Mouse (Mus musculus): ENCODE measurements at regions not wholly inside any gene's neighbourhood (a gene's known extent, or its start where the extent isn't known, plus 50 kb on each side); places are given as distances from the start of the nearest gene placed in this dataset.
"Not testable (repeated sequence)": the region's sequence is repeated elsewhere in the genome, so short reads cannot be mapped to it uniquely, and the experiment has no call there.

- ChIA-PET CTCF (interaction anchor here (0.6 to 1.7 kb wide), 26 partner anchors 9 to 1349 kb away, joined by 3 to 11 read pairs (median 4); no protein-coding TSS in a partner anchor), POLR2A (interaction anchor here in 2 of 4 experiments (0.6 to 0.7 kb wide), 2 partner anchors 15 to 109 kb away, joined by 3 to 5 read pairs; no protein-coding TSS in a partner anchor)
These were observed 146.7 kb upstream of the Trpc7 start for GRCm38 (mm10) chr13:57042514-57042913.

- ChIA-PET CTCF (no interaction called here), POLR2A (no interaction called here)
These were observed 137.1 kb upstream of the Trpc7 start for GRCm38 (mm10) chr13:57032871-57033270.

GRCm38 (mm10) chr13:57017553-57018341, 122.0 kb upstream of the Trpc7 start:
- ChIA-PET POLR2A (interaction anchor here in 3 of 4 experiments (0.7 to 1.4 kb wide), 7 partner anchors 15 to 1269 kb away, joined by 3 to 9 read pairs (median 4); no protein-coding TSS in a partner anchor), CTCF (interaction anchor here in 3 of 4 experiments (0.7 to 1.9 kb wide), 5 partner anchors 25 to 261 kb away, joined by 3 to 5 read pairs (median 4); no protein-coding TSS in a partner anchor)

- CTCF ChIA-PET: interaction anchor here in 1 of 4 experiments (1.0 kb wide), 1 partner anchor 258 kb away, joined by 3 read pairs; no protein-coding TSS in a partner anchor
- POLR2A ChIA-PET: interaction anchor here in 1 of 4 experiments (0.9 to 1.4 kb wide), 2 partner anchors 45 to 117 kb away, joined by 3 read pairs; no protein-coding TSS in a partner anchor
These were observed 120.9 kb upstream of the Trpc7 start for GRCm38 (mm10) chr13:57016465-57017272.

- POLR2A ChIA-PET, CTCF ChIA-PET: not testable (repeated sequence)
These were observed 111.4 kb upstream of the Trpc7 start for GRCm38 (mm10) chr13:57007236-57007635.

GRCm38 (mm10) chr13:57003565-57004132, 107.9 kb upstream of the Trpc7 start:
- ChIA-PET CTCF (interaction anchor here in 1 of 4 experiments (1.0 kb wide), 1 partner anchor 528 kb away, joined by 5 read pairs; no protein-coding TSS in a partner anchor), POLR2A (no interaction called here)

GRCm38 (mm10) chr13:56992022-56992421, 96.2 kb upstream of the Trpc7 start:
- ChIA-PET POLR2A (no interaction called here), CTCF (interaction anchor here (0.7 to 3.0 kb wide), 9 partner anchors 30 to 278 kb away, joined by 3 to 10 read pairs (median 4); no protein-coding TSS in a partner anchor)

- ChIA-PET POLR2A (no interaction called here), CTCF (no interaction called here)
These were observed 78.3 kb upstream of the Trpc7 start for GRCm38 (mm10) chr13:56974063-56974462.

- ChIA-PET POLR2A (interaction anchor here in 3 of 4 experiments (0.5 to 1.4 kb wide), 6 partner anchors 12 to 149 kb away, joined by 3 to 4 read pairs (median 3); no protein-coding TSS in a partner anchor), CTCF (interaction anchor here (0.5 to 1.7 kb wide), 20 partner anchors 10 to 311 kb away, joined by 3 to 16 read pairs (median 3); no protein-coding TSS in a partner anchor)
These were observed 59.6 kb upstream of the Trpc7 start for GRCm38 (mm10) chr13:56955358-56955757.

GRCm38 (mm10) chr13:56948086-56948485, 52.3 kb upstream of the Trpc7 start:
- POLR2A ChIA-PET: interaction anchor here in 1 of 4 experiments (1.2 kb wide), 1 partner anchor 10 kb away, joined by 3 read pairs; no protein-coding TSS in a partner anchor

GRCm38 (mm10) chr13:56947266-56947665, 51.5 kb upstream of the Trpc7 start:
- ChIA-PET CTCF (no interaction called here), POLR2A (interaction anchor here in 1 of 4 experiments (1.2 kb wide), 1 partner anchor 9 kb away, joined by 3 read pairs; no protein-coding TSS in a partner anchor)

More at GRCm38 (mm10) chr13:56948086-56948485, 52.3 kb upstream of the Trpc7 start:
- CTCF ChIA-PET: interaction anchor here in 1 of 4 experiments (0.5 kb wide), 1 partner anchor 681 kb away, joined by 5 read pairs; no protein-coding TSS in a partner anchor
